Mouse (Mus musculus) CH12.LX (cell line): ENCODE measurements around the gene Fbxo5.

ENCODE experiments used
- CHD1 ChIP-seq: IDR thresholded peaks from 2 replicates; pipeline ENCODE4 v1.6.1; 2012; ENCODE audit warnings: low read depth, low read length, improper control_type of control experiment, inconsistent platforms
- TCF12 ChIP-seq: IDR thresholded peaks from 2 replicates; pipeline ENCODE4 v1.6.1; 2014; ENCODE audit warnings: low read depth, mild to moderate bottlenecking, inconsistent platforms, low read length, improper control_type of control experiment
- ZMIZ1 ChIP-seq: IDR thresholded peaks from 2 replicates; pipeline ENCODE4 v1.6.1; 2012; ENCODE audit warnings: low read depth, mild to moderate bottlenecking, inconsistent platforms, low read length, improper control_type of control experiment

DNA sequence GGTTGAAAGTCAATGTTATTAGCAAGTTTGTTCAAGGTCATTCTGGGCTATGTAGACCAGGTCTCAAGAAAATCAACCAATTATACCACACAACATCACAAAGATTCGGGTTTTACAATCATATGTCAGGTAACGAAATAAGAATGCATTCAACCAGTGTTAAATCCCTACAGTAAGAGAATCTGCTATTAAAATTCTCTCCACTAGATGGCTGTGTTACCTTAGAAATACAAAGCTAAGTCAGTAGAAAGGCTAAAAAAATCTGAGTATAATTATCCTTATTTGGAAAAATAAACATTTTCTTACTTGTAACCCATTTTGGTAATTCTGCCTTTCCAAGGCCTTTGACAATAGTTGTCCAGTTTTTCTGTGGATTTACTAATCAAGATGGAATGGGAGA, 41.5 kb upstream of the Fbxo5 start:
- TF ChIP-seq ZMIZ1 = no peak
- no peak for TF ChIP-seq TCF12
- TF ChIP-seq CHD1 = no peak
